Mouse (Mus musculus): ENCODE measurements around the gene Cyp11a1. TPM values are rescaled to one million over a fixed set of nuclear protein-coding genes. Genes with fewer than 3 reads are reported as not detected.

The Cyp11a1 gene
- total RNA-seq (2012; rRNA removed) = not detected in 2 replicates
- polyA plus RNA-seq (2012; ENCODE audit: insufficient read depth in 1 of 2, insufficient read length in 2 of 2, low read depth in 1 of 2, low replicate concordance in 2 of 2, missing spikeins in 1 of 2) = not detected

GRCm38 (mm10) chr9:58005753-58006461 is at the start of gene Cyp11a1:
Gene Cyp11a1 (plus strand): TSS chr9:58006411.
- Histone ChIP-seq H3K27me3 (ENCODE audit: control insufficient read depth in 1 of 2, insufficient read depth in 2 of 2, low read length in 2 of 2) (peaks cover 16 to 19% of the 10 kb centered on the region in 2 experiments), H3K9me3 (replicated peaks; ENCODE audit: insufficient read depth, low read length) (no peaks in the 10 kb centered on the region), H3K4me3 (ENCODE audit: control insufficient read depth in 1 of 2, insufficient read depth in 1 of 2, low read depth in 2 of 2, low read length in 2 of 2) (no peak within 1 kb of the TSS), H3K4me1 (ENCODE audit: control insufficient read depth in 1 of 2, insufficient read depth in 2 of 2, low read length in 2 of 2) (no peaks in the 10 kb centered on the region), H3K9ac (ENCODE audit: control insufficient read depth, low read depth, low read length, poor library complexity, severe bottlenecking) (no peak within 1 kb of the TSS), H3K36me3 (ENCODE audit: control insufficient read depth in 1 of 2, insufficient read depth in 2 of 2, low read length in 2 of 2) (no peaks in the 10 kb centered on the region), H3K27ac (ENCODE audit: control insufficient read depth, low read depth, low read length) (no peak within 1 kb of the TSS), H3K79me2 (ENCODE audit: control insufficient read depth, insufficient read depth, low read length, poor library complexity) (no peaks in the 10 kb centered on the region)
- peak; percentile 22 for DNase-seq (ENCODE audit: low read depth, low spot score)
- TF ChIP-seq TBP (IDR thresholded peaks at IDR 0.05; ENCODE audit: low read depth, low read length) (no peak), CHD2 (IDR thresholded peaks at IDR 0.05; ENCODE audit: low read length) (no peak), TAL1 (IDR thresholded peaks at IDR 0.05; ENCODE audit: low read length) (peak; percentile 19; the same call in 1 of the 2 replicates)

GRCm38 (mm10) chr9:57956838-57957236 is 49.4 kb upstream of the Cyp11a1 start:
- TF ChIP-seq USF2 (IDR thresholded peaks at IDR 0.05; ENCODE audit: borderline replicate concordance in 1 of 2, insufficient read depth in 1 of 2, low read depth in 1 of 2, low read length in 2 of 2) (no peak), USF1 (IDR thresholded peaks at IDR 0.05; ENCODE audit: low read depth, low read length) (no peak), ZC3H11A (IDR thresholded peaks at IDR 0.05; ENCODE audit: low read depth, low read length) (no peak), MXI1 (IDR thresholded peaks at IDR 0.05; ENCODE audit: low read depth, low read length) (no peak), EP300 (IDR thresholded peaks at IDR 0.05; ENCODE audit: low read depth in 1 of 2, low read length in 2 of 2) (no peak), BHLHE40 (IDR thresholded peaks at IDR 0.05; ENCODE audit: borderline replicate concordance, low read depth, low read length) (no peak), CTCF (IDR thresholded peaks at IDR 0.05 in 2 of 3, conservative IDR thresholded peaks at IDR 0.05 in 1 of 3; ENCODE audit: control insufficient read depth in 1 of 3, insufficient read depth in 1 of 3, low read depth in 2 of 3, low read length in 3 of 3, poor library complexity in 1 of 3, severe bottlenecking in 1 of 3) (no peak), NELFE (IDR thresholded peaks at IDR 0.05; ENCODE audit: low read depth, low read length) (no peak)
- Histone ChIP-seq H3K27ac (ENCODE audit: control insufficient read depth, low read depth, low read length) (no peak overlapping the region), H3K27me3 (ENCODE audit: control insufficient read depth in 1 of 2, insufficient read depth in 2 of 2, low read length in 2 of 2) (peaks cover 0 to 8% of the 10 kb centered on the region in 2 experiments; a peak in 2 of 4 replicates), H3K9ac (ENCODE audit: control insufficient read depth, low read depth, low read length, poor library complexity, severe bottlenecking) (no peak overlapping the region), H3K9me3 (replicated peaks; ENCODE audit: insufficient read depth, low read length) (no peaks in the 10 kb centered on the region), H3K4me1 (ENCODE audit: control insufficient read depth in 1 of 2, insufficient read depth in 2 of 2, low read length in 2 of 2) (no peaks in the 10 kb centered on the region), H3K79me2 (ENCODE audit: control insufficient read depth, insufficient read depth, low read length, poor library complexity) (no peaks in the 10 kb centered on the region), H3K36me3 (ENCODE audit: control insufficient read depth in 1 of 2, insufficient read depth in 2 of 2, low read length in 2 of 2) (no peaks in the 10 kb centered on the region), H3K4me3 (ENCODE audit: control insufficient read depth in 1 of 2, insufficient read depth in 1 of 2, low read depth in 2 of 2, low read length in 2 of 2) (no peak overlapping the region)
- peak; percentile 5 for DNase-seq (ENCODE audit: low read depth, low spot score)

DNA sequence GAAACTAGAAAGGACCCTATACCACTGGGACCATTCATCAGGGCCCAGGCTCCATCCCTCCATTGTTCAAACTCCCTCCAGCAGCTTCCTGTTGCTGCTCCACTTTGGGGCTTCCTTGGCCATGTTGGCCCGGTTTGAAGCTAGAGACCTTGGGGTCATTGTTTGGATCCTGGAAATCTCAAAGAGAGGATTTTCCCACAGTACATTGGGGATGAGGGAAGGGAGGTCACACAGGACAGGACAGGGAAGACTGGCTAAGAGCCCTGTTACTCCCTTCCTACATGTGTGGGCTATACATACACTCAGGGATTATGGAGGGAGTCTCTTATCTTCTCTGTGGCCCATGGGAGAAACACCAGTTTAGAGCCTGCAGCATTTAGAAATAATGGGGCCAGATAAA is 47.6 kb upstream of the Cyp11a1 start:
- Histone ChIP-seq H3K9ac (ENCODE audit: control insufficient read depth, low read depth, low read length, poor library complexity, severe bottlenecking) (no peak overlapping the region), H3K4me3 (ENCODE audit: control insufficient read depth in 1 of 2, insufficient read depth in 1 of 2, low read depth in 2 of 2, low read length in 2 of 2) (no peak overlapping the region), H3K27ac (ENCODE audit: control insufficient read depth, low read depth, low read length) (no peak overlapping the region), H3K79me2 (ENCODE audit: control insufficient read depth, insufficient read depth, low read length, poor library complexity) (no peaks in the 10 kb centered on the region), H3K27me3 (ENCODE audit: control insufficient read depth in 1 of 2, insufficient read depth in 2 of 2, low read length in 2 of 2) (peaks cover 0 to 5% of the 10 kb centered on the region in 2 experiments; a peak in 2 of 4 replicates), H3K9me3 (replicated peaks; ENCODE audit: insufficient read depth, low read length) (no peaks in the 10 kb centered on the region), H3K4me1 (ENCODE audit: control insufficient read depth in 1 of 2, insufficient read depth in 2 of 2, low read length in 2 of 2) (no peaks in the 10 kb centered on the region), H3K36me3 (ENCODE audit: control insufficient read depth in 1 of 2, insufficient read depth in 2 of 2, low read length in 2 of 2) (no peaks in the 10 kb centered on the region)
- no peak for DNase-seq (ENCODE audit: low read depth, low spot score)
- TF ChIP-seq ZC3H11A (IDR thresholded peaks at IDR 0.05; ENCODE audit: low read depth, low read length) (no peak), CHD1 (IDR thresholded peaks at IDR 0.05; ENCODE audit: low read depth, low read length) (no peak), BHLHE40 (IDR thresholded peaks at IDR 0.05; ENCODE audit: borderline replicate concordance, low read depth, low read length) (no peak), CHD2 (IDR thresholded peaks at IDR 0.05; ENCODE audit: low read length) (no peak), ZNF384 (IDR thresholded peaks at IDR 0.05; ENCODE audit: low read depth, low read length) (no peak), POLR2AphosphoS5 (IDR thresholded peaks at IDR 0.05; ENCODE audit: borderline replicate concordance, low read depth, low read length) (no peak), RAD21 (IDR thresholded peaks at IDR 0.05; ENCODE audit: low read depth, low read length) (no peak), ELF1 (IDR thresholded peaks at IDR 0.05; ENCODE audit: low read depth, low read length) (no peak), ETS1 (IDR thresholded peaks at IDR 0.05; ENCODE audit: low read depth, low read length) (no peak), MAZ (IDR thresholded peaks at IDR 0.05; ENCODE audit: low read depth, low read length) (no peak)

All from MEL (cell line).